Mouse (Mus musculus) spleen, postnatal 10 days (tissue): ENCODE measurements around the gene Phf7.

Experiments used
- DNase-seq, 2 experiments: peaks; one replicate each; pipeline ENCODE4 v3.0.0; 2021 to 2022; ENCODE audit warnings: low spot score in 2 of 2

Phf7 gene

DNA sequence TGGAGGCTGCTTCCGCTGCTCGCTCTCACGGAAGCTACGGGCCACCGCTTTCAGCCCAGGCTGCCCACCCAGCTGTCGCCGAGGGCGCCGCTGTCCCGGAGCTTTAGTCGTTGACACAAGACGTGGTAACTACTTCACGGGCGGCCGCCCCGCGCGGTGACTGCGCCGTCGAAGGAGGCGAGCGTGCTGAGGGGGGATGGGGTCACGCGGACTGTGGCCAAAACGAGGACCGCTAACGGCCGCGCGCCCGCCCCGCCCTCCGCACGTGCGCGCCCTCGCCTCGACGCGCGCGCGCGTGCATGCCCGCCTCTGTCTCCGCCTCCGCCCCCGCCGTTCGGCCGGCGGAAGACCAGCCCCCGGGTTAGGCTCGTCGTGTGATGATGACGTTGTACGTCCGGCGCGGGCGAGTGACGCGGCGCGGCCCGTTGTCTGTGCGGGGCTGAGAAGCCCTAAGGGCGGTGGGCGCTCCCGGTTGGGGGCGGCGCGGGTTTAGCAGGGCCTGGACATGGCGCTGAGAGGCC, at the start of gene Phf7, which contains the start of gene Bap1:
Gene Phf7 (minus strand): TSS at position 234 of the 521 bp plus-strand sequence.
Gene Bap1 (plus strand): TSS at position 367 of the 521 bp plus-strand sequence.
- peak; percentile 98 for DNase-seq

- DNase-seq: no peak
Observed at GRCm38 (mm10) chr14:31285728-31286127, 34.6 kb upstream of the Phf7 start.

GRCm38 (mm10) chr14:31272164-31272563, 21.0 kb upstream of the Phf7 start:
- DNase-seq: peak; percentile 75 to 88

GRCm38 (mm10) chr14:31271121-31271520, 20.0 kb upstream of the Phf7 start:
- DNase-seq: no peak

DNA sequence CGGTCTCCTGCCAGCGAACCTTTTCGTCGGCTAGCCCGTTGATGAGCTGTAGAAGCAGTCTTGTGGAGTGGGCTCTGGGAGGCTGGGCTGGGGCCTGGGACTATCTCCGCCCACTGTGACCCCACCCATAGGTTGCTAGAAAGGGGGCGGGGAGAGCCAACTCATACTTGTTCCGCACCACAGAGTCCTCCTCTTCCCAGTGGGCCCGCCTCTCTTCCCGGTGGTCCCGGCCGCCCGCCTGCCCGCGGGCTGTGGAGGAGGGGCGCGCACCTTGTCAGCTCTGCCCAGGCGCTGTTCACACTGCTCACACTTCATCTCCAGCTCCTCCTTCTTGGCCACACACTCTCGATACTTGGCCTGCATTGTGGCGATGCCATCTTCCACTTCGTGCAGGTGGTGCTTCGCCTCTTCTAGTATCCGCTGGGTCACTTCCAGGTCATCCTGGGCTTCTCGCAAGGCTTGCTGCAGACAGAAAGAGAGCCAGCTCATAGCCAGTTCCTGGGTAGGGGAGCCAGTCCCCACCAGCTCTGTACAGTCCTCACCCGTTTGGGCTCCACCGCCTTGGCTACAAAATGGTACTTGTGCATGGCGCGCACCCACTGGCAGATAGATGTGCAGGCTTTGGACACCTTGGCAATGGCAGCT, 18.5 kb upstream of the Phf7 start:
- DNase-seq: no peak

DNA sequence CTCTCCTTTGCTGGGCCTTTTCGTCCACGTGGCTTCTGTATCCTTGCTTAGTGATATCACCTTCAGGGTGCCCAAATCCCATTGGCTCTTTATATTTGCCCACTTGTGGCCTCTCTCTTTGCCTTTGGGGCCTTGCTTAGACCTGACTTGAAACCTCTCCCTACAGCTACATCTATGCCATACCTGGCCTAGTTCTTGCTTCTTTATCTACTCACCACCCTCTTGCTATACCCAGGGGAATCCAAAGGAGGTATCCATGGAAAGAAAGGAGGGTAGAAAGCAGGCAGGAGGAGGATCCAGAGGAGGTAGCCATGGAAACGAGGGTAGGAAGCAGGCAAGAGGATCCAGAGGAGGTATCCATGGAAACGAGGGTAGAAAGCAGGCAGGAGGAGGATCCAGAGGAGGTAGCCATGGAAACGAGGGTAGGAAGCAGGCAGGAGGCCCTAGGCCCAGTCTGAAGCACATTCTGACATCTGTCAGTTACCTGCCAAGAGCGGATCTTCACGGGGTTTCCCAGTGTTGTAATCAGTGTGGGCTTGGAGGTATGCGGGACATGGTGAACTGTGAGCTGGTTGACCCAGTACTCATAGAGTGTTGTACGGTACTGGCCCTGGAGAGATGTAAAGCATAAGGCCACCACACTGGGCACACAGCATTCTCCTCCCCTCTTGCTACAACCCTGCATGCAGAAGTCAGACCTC, 17.3 kb upstream of the Phf7 start:
- DNase-seq: no peak

GRCm38 (mm10) chr14:31267649-31268048, 16.5 kb upstream of the Phf7 start:
- DNase-seq: no peak

DNA sequence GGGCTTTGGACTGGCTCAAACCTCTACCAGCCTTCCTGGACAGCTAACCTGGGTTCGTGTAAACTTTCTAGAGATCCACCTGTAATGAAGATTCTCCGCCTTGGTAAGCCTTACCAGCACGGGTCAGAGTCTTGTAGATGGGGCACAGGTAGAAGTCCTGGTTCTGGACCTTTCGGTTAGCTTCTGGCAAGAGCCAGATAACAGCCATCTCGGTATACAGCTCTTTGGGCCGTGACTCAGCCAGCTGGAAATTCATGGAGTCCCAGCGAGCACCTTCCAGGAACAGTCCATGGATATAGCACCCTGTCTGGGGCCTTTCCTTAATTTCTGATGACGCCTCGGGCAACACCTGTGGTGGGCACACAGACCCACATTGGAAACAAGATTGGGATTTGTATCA, 9.8 kb upstream of the Phf7 start:
- DNase-seq: no peak

DNA sequence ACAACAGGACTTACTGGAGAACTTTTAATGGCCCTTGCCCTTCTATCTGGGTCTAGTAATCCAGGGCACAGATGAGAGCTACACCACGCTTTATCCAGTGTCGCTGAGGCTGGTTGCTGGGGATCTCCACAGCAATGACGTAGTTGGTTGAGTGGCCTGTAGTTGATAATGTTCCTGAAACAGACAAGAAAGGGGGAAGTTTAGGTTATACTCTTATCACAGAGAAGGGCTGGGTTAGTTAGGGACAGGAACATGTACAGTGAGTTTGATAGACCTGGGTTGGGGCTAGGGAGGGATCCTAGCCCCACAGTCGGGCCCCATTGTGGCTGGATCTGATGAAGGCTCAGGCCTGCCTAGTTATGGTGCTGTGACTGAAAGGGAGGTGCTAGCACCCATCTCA, 9.3 kb upstream of the Phf7 start:
- DNase-seq: no peak

DNA sequence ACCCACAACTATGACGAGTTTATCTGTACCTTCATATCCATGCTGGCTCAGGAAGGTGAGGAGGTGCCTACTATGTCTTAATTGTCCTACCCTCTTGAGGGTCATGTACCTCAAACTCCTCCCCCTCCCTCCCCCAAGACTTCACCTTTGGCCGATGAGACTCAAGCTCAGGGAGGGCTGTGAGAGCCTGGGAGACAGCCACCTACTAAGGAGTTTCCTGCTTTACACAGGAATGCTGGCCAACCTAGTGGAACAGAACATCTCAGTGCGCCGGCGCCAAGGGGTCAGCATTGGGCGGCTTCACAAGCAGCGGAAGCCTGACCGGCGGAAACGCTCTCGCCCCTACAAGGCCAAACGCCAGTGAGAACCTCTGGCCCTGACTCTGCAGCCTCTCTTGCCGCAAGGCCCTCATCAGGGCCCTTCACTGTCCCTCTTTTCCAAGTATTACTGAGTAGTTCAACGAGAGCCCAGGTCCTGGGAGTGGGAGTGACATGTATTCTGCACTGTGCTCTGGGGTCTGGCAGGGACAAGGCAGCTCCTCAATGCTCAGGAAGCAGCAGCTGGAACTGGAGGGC, 7.4 kb upstream of the Phf7 start:
- DNase-seq: no peak

DNA sequence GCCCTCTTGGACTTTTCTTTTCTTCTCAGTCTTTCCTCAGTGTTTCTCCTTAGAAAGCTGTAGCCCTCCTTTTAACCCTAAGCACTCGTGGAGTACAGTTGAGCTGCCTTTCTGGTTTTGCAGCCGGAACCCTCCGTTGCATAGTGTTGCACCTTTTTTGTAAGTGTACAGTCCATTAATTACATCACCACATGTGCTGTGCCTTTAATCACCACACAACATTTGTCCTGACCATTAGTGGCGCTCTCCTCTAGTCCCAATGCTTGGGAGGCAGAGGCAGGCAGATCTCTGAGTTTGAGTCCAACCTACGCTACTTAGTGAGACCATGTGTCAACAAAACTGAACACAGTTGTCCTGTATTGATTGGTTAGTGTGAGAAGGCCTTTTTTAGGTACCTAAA, 974 bp upstream of the Phf7 start:
- DNase-seq: peak in 1 of 2 experiments; percentile 12

DNA sequence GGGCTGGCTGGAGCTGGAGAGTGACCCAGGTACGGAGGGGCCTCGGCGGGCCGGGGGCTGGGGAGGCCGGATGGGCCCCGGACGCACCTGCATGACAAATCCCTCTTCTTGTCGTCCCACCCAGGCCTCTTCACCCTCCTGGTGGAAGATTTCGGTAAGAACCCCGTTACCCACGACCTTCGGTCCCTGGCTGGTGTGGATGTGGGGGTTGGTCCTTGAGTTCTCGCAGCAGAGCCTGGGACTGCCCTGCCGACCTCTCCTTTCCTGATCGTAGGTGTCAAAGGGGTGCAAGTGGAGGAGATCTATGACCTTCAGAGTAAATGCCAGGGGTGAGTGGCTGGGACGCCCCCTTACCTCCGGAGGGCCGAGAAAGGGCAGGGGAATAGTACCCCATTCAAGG, 509 bp upstream of the Phf7 start:
- DNase-seq: no peak

- DNase-seq: peak; percentile 13 to 41
Observed at GRCm38 (mm10) chr14:31250222-31251083, 664 bp downstream of the Phf7 start.

- DNase-seq: no peak
Observed at GRCm38 (mm10) chr14:31248396-31248795, 2.7 kb downstream of the Phf7 start.

DNA sequence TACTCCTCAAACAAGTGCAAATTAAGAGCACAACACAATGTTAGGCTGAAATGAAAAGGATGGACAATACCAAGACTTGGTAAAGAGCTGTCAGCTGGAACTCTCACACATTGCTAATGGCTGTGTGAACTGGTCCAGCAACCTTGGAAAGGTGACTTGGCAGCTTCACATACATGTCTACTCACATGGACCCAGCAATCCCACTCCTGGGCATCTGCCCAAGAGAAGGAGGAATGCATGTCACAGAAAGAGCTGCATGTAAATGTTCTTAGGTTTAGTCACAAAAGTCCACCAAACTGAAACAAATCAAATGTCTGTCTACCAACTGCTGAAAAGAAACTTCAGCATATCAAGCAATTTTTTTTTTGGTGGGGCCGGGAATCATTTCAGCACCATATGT, 5.2 kb downstream of the Phf7 start:
- DNase-seq: no peak

GRCm38 (mm10) chr14:31244777-31245176, 6.3 kb downstream of the Phf7 start:
- DNase-seq: no peak

- DNase-seq: no peak
Observed at GRCm38 (mm10) chr14:31240528-31240927, 10.6 kb downstream of the Phf7 start.

DNA sequence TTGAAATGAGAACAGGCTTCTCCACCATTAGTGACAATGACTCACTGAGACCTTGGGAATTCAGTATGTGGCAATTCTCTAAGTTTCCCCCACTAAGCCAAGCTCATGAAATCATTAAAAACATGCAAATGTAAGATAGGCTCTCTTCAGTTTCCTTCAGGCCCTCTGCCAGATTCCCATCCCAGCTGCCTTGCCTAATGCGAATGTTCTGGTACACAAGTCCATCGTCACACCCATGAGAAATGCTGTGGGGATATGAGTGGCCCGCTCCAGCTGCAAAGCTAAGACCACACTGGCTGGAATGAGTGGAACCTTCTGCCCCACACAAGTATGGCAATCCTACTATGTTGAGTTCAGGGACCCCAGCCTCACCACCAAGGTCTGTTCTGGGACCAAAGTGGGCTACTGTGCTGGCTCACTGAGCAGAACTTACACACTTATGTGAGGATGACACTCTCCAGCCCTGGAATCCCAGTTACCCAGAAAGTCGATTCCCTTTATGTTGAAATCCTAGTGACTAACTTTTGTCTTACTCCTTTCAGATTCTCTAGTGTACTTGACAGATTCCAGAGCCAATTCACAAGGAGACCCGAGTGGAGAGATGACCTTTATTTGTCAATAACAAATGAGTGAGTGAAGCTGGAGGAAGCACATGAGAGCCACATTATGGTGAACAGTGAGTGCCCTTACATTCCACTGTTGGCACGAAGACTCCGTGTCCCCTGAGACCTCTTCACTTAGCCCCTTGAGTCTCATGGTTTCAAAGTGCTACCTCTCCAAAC, 13.8 kb downstream of the Phf7 start:
- DNase-seq: no peak

GRCm38 (mm10) chr14:31233996-31234591, 17.0 kb downstream of the Phf7 start:
- DNase-seq: peak; percentile 63 to 83
